Mouse (Mus musculus): ENCODE data around the gene Trap1.
"Not testable (repeated sequence)": the region's sequence is repeated elsewhere in the genome, so short reads cannot be mapped to it uniquely, and the experiment has no call there.

The Trap1 gene

GRCm38 (mm10) chr16:4036807-4037206, 40.8 kb downstream of the Trap1 start, which contains the start of gene Dnase1:
Gene Dnase1 (plus strand): TSS chr16:4036942.
- DNase-seq (ENCODE audit: low read depth, low spot score) = no peak

GRCm38 (mm10) chr16:4035575-4035974, 42.1 kb downstream of the Trap1 start:
- DNase-seq (ENCODE audit: low read depth, low spot score) = no peak

GRCm38 (mm10) chr16:4034476-4034875, 43.2 kb downstream of the Trap1 start:
- no peak for DNase-seq (ENCODE audit: low read depth, low spot score)

GRCm38 (mm10) chr16:4033971-4034370, 43.7 kb downstream of the Trap1 start:
- DNase-seq (ENCODE audit: low read depth, low spot score) = no peak

GRCm38 (mm10) chr16:4032341-4032748, 45.3 kb downstream of the Trap1 start:
- DNase-seq (ENCODE audit: low read depth, low spot score) = no peak

- no peak for DNase-seq (ENCODE audit: low read depth, low spot score)
Observed at GRCm38 (mm10) chr16:4031441-4032274, 46.0 kb downstream of the Trap1 start.

GRCm38 (mm10) chr16:4030501-4030900, 47.1 kb downstream of the Trap1 start:
- no peak for DNase-seq (ENCODE audit: low read depth, low spot score)

- no peak for DNase-seq (ENCODE audit: low read depth, low spot score)
Observed at GRCm38 (mm10) chr16:4029371-4029841, 48.2 kb downstream of the Trap1 start.

GRCm38 (mm10) chr16:4027211-4027610, 50.4 kb downstream of the Trap1 start:
- no peak for DNase-seq (ENCODE audit: low read depth, low spot score)

GRCm38 (mm10) chr16:4026672-4027071, 51.0 kb downstream of the Trap1 start:
- DNase-seq (ENCODE audit: low read depth, low spot score) = no peak

GRCm38 (mm10) chr16:4022719-4023118, 54.9 kb downstream of the Trap1 start:
- no peak for DNase-seq (ENCODE audit: low read depth, low spot score)

GRCm38 (mm10) chr16:4021241-4021640, 56.4 kb downstream of the Trap1 start:
- DNase-seq (ENCODE audit: low read depth, low spot score) = no peak

- not testable (repeated sequence) for DNase-seq (ENCODE audit: low read depth, low spot score)
Observed at GRCm38 (mm10) chr16:4017466-4017865, 60.2 kb downstream of the Trap1 start.

- DNase-seq (ENCODE audit: low read depth, low spot score) = not testable (repeated sequence)
Observed at GRCm38 (mm10) chr16:4016786-4017185, 60.8 kb downstream of the Trap1 start.

GRCm38 (mm10) chr16:4014040-4014668, 63.5 kb downstream of the Trap1 start:
- DNase-seq (ENCODE audit: low read depth, low spot score) = no peak

GRCm38 (mm10) chr16:4012882-4013570, 64.6 kb downstream of the Trap1 start:
- DNase-seq (ENCODE audit: low read depth, low spot score) = no peak

GRCm38 (mm10) chr16:4003489-4004398, 73.9 kb downstream of the Trap1 start, which contains the start of gene Slx4:
Gene Slx4 (minus strand): TSS chr16:4003770.
- DNase-seq (ENCODE audit: low read depth, low spot score) = peak; percentile 93

Data from brain, embryonic 18.5 days (tissue).